In genomic region chr7:25782744-25783143, GRCm38 (mm10) we compare ENCODE assay signal across 11 mouse cellular contexts. TPM values are rescaled to one million over a fixed set of nuclear protein-coding genes. Genes with fewer than 3 reads are reported as not detected.
A peak's percentile ranks its signal among the peaks of the same experiment; 100 is the strongest.
DNase-seq lines count a peak whose midpoint lies in the region; ATAC-seq and TF ChIP-seq lines count a peak whose summit lies in the region.
"Had no signal": no experiment of that assay in that cellular context is flagged by ENCODE, and none has a peak within 500 bp of the region (broad histone marks: within the 10 kb centered on the region; RNA-seq: fewer than 3 reads in every experiment).

No protein-coding gene starts in this region.

- no peak for TF ChIP-seq CTCF in forebrain, postnatal 0 days (IDR thresholded peaks at IDR 0.05; ENCODE audit: low read depth)
- TF ChIP-seq CTCF in lung, embryonic 14.5 days (IDR thresholded peaks at IDR 0.05; ENCODE audit: low read depth): 0 out of 2 replicates have a peak, but pooled peaks have one; percentile 21
- no peak for TF ChIP-seq CTCF in lung, adult 2 months (IDR thresholded peaks at IDR 0.05; ENCODE audit: insufficient read depth, low read length)
- no peak for TF ChIP-seq CTCF in embryonic fibroblast, embryonic 13.5 days (IDR thresholded peaks at IDR 0.05; ENCODE audit: borderline replicate concordance, insufficient read depth, low read length)
- TF ChIP-seq CTCF in midbrain, postnatal 0 days (IDR thresholded peaks at IDR 0.05): no peak

- peak; percentile 40 for DNase-seq in forebrain, postnatal 0 days
- peak; percentile 30 for DNase-seq in lung, embryonic 14.5 days
- no peak for DNase-seq in lung, adult 2 months
- no peak for DNase-seq in midbrain, postnatal 0 days (ENCODE audit: low spot score)
- no peak for DNase-seq in hindbrain, embryonic 10.5 days (ENCODE audit: low spot score)
- DNase-seq: gastrocnemius, postnatal 10 days had no signal

- H3K9ac ChIP-seq in forebrain, postnatal 0 days: no peak overlapping the region
- H3K9ac ChIP-seq in forebrain, embryonic 13.5 days: no peak overlapping the region
- no peak overlapping the region for H3K9ac ChIP-seq in lung, embryonic 14.5 days
- H3K9ac ChIP-seq in midbrain, postnatal 0 days (replicated peaks; ENCODE audit: low read length, poor library complexity, severe bottlenecking): no peak overlapping the region
- H3K9ac ChIP-seq: hindbrain, embryonic 12.5 days; liver, embryonic 15.5 days had no signal

- H3K9me3 ChIP-seq in forebrain, postnatal 0 days (ENCODE audit: low read length): no peaks in the 10 kb centered on the region
- H3K9me3 ChIP-seq in forebrain, embryonic 13.5 days (replicated peaks): no peaks in the 10 kb centered on the region
- no peaks in the 10 kb centered on the region for H3K9me3 ChIP-seq in lung, embryonic 14.5 days (ENCODE audit: low read depth, low read length)
- no peaks in the 10 kb centered on the region for H3K9me3 ChIP-seq in midbrain, postnatal 0 days (ENCODE audit: low read length)
- H3K9me3 ChIP-seq in hindbrain, embryonic 10.5 days: no peaks in the 10 kb centered on the region
- H3K9me3 ChIP-seq: hindbrain, embryonic 12.5 days; liver, embryonic 15.5 days had no signal

- H3K36me3 ChIP-seq in forebrain, postnatal 0 days (ENCODE audit: insufficient read depth): no peaks in the 10 kb centered on the region
- H3K36me3 ChIP-seq in forebrain, embryonic 13.5 days (ENCODE audit: poor library complexity, severe bottlenecking): peaks cover 13% of the 10 kb centered on the region
- H3K36me3 ChIP-seq in lung, embryonic 14.5 days (ENCODE audit: insufficient read depth): peaks cover 7% of the 10 kb centered on the region; the same call in 1 of the 2 replicates
- H3K36me3 ChIP-seq in midbrain, postnatal 0 days (ENCODE audit: insufficient read depth, low read length): no peaks in the 10 kb centered on the region
- H3K36me3 ChIP-seq in hindbrain, embryonic 10.5 days: peaks cover 7% of the 10 kb centered on the region; the same call in 1 of the 2 replicates
- H3K36me3 ChIP-seq: hindbrain, embryonic 12.5 days; liver, embryonic 15.5 days had no signal

- no peak overlapping the region for H3K4me2 ChIP-seq in forebrain, postnatal 0 days (ENCODE audit: low read depth)
- H3K4me2 ChIP-seq in forebrain, embryonic 13.5 days: no peak overlapping the region
- H3K4me2 ChIP-seq in lung, embryonic 14.5 days: no peak overlapping the region
- no peak overlapping the region for H3K4me2 ChIP-seq in midbrain, postnatal 0 days (ENCODE audit: low read depth, low read length, poor library complexity, severe bottlenecking)
- H3K4me2 ChIP-seq: hindbrain, embryonic 12.5 days had no signal

- no peaks in the 10 kb centered on the region for H3K27me3 ChIP-seq in forebrain, postnatal 0 days (ENCODE audit: insufficient read depth, low read length)
- no peaks in the 10 kb centered on the region for H3K27me3 ChIP-seq in forebrain, embryonic 13.5 days
- H3K27me3 ChIP-seq in lung, embryonic 14.5 days (ENCODE audit: insufficient read depth, low read length): no peaks in the 10 kb centered on the region
- H3K27me3 ChIP-seq in midbrain, postnatal 0 days (ENCODE audit: insufficient read depth, low read length): no peaks in the 10 kb centered on the region
- H3K27me3 ChIP-seq in hindbrain, embryonic 10.5 days (ENCODE audit: insufficient read depth, poor library complexity, severe bottlenecking): peaks cover 9% of the 10 kb centered on the region; the same call in 1 of the 2 replicates
- H3K27me3 ChIP-seq: hindbrain, embryonic 12.5 days had no signal

- WGBS in forebrain, postnatal 0 days: 57% methylated on average over 6 of the region's 6 CpGs
- WGBS in forebrain, embryonic 13.5 days: 83% methylated on average over 6 of the region's 6 CpGs
- WGBS in lung, embryonic 14.5 days: 65% methylated on average over 6 of the region's 6 CpGs
- WGBS in lung, adult 2 months: 56% methylated on average over 6 of the region's 6 CpGs
- WGBS in midbrain, postnatal 0 days: 83% methylated on average over 6 of the region's 6 CpGs
- 89% methylated on average over 6 of the region's 6 CpGs for WGBS in hindbrain, embryonic 10.5 days

- H3K27ac ChIP-seq in forebrain, postnatal 0 days (ENCODE audit: low read depth, low read length): no peak overlapping the region
- no peak overlapping the region for H3K27ac ChIP-seq in forebrain, embryonic 13.5 days
- H3K27ac ChIP-seq in lung, embryonic 14.5 days (ENCODE audit: low read depth): peak overlapping the region; percentile 7; the same call in 1 of the 2 replicates
- peak overlapping the region; percentile 99 for H3K27ac ChIP-seq in embryonic fibroblast, embryonic 13.5 days (ENCODE audit: insufficient read depth, low read length)
- H3K27ac ChIP-seq in midbrain, postnatal 0 days (ENCODE audit: low read depth, low read length): no peak overlapping the region
- H3K27ac ChIP-seq in hindbrain, embryonic 10.5 days: no peak overlapping the region
- H3K27ac ChIP-seq: hindbrain, embryonic 12.5 days; liver, embryonic 15.5 days had no signal

- TF ChIP-seq POLR2A in lung, adult 2 months (IDR thresholded peaks at IDR 0.05; ENCODE audit: borderline replicate concordance, extremely low read depth, low read depth, low read length): no peak
- TF ChIP-seq POLR2A in embryonic fibroblast, embryonic 13.5 days (IDR thresholded peaks at IDR 0.05; ENCODE audit: low read depth, low read length): no peak

- no peak overlapping the region for H3K4me3 ChIP-seq in forebrain, postnatal 0 days (ENCODE audit: low read depth, low read length)
- no peak overlapping the region for H3K4me3 ChIP-seq in forebrain, embryonic 13.5 days
- H3K4me3 ChIP-seq in lung, embryonic 14.5 days (ENCODE audit: low read depth, low read length): no peak overlapping the region
- no peak overlapping the region for H3K4me3 ChIP-seq in lung, adult 2 months (replicated peaks; ENCODE audit: extremely low read depth, low read depth, low read length)
- peak overlapping the region; percentile 24 for H3K4me3 ChIP-seq in embryonic fibroblast, embryonic 13.5 days (ENCODE audit: insufficient read depth, low read length)
- no peak overlapping the region for H3K4me3 ChIP-seq in midbrain, postnatal 0 days (ENCODE audit: low read depth, low read length)
- no peak overlapping the region for H3K4me3 ChIP-seq in hindbrain, embryonic 10.5 days
- H3K4me3 ChIP-seq: hindbrain, embryonic 12.5 days; liver, embryonic 15.5 days had no signal

- no peak for ATAC-seq in forebrain, postnatal 0 days
- ATAC-seq in forebrain, embryonic 13.5 days: no peak
- no peak for ATAC-seq in lung, embryonic 14.5 days (ENCODE audit: insufficient read depth)
- 0 out of 2 replicates have a peak, but pooled peaks have one; percentile 12 for ATAC-seq in megakaryocyte-erythroid progenitor cell, adult 5-6 weeks (replicated peaks; ENCODE audit: low FRiP score, low TSS enrichment, poor library complexity, severe bottlenecking)
- no peak for ATAC-seq in midbrain, postnatal 0 days (ENCODE audit: low FRiP score)

- peaks cover 11% of the 10 kb centered on the region for H3K4me1 ChIP-seq in forebrain, postnatal 0 days (ENCODE audit: insufficient read depth)
- peaks cover 26% of the 10 kb centered on the region for H3K4me1 ChIP-seq in forebrain, embryonic 13.5 days
- peaks cover 10% of the 10 kb centered on the region; the same call in 1 of the 2 replicates for H3K4me1 ChIP-seq in lung, embryonic 14.5 days (ENCODE audit: insufficient read depth)
- peaks cover 11% of the 10 kb centered on the region for H3K4me1 ChIP-seq in lung, adult 2 months (ENCODE audit: control insufficient read depth, insufficient read depth, low read length)
- peaks cover 28% of the 10 kb centered on the region for H3K4me1 ChIP-seq in embryonic fibroblast, embryonic 13.5 days (ENCODE audit: control insufficient read depth, insufficient read depth, low read length)
- 0 out of 2 replicates have a peak, but pooled peaks cover 6% of the 10 kb centered on the region for H3K4me1 ChIP-seq in midbrain, postnatal 0 days (ENCODE audit: insufficient read depth, low read length)
- peaks cover 31% of the 10 kb centered on the region for H3K4me1 ChIP-seq in hindbrain, embryonic 10.5 days (replicated peaks)

RNA-seq across cellular contexts. Expression of gene Axl, which starts 5.8 kb away (rescaled TPM):
- 15.8 and 17.7 TPM in 2 replicates for total RNA-seq in forebrain, postnatal 0 days (2014; rRNA removed)
- 14.6 and 16.1 TPM in 2 replicates for polyA plus RNA-seq in forebrain, postnatal 0 days (2015; fragmentation: Nextera tagmentation; extraction: Ambion mirVana)
- 18.1 and 19.4 TPM in 2 replicates for polyA plus RNA-seq in forebrain, embryonic 13.5 days (2015; fragmentation: Nextera tagmentation; extraction: Ambion mirVana)
- 44.1 and 46.5 TPM in 2 replicates for polyA plus RNA-seq in lung, embryonic 14.5 days (2014; fragmentation: Nextera tagmentation; extraction: Ambion mirVana)
- 91.8 and 92.0 TPM in 2 replicates for polyA plus RNA-seq in lung, adult 2 months (2012; rRNA removed)
- 232 and 364 TPM in 2 replicates for polyA plus RNA-seq in embryonic fibroblast, embryonic 13.5 days (2011; ENCODE audit: insufficient read length, low read depth, missing spikeins)
- total RNA-seq in megakaryocyte-erythroid progenitor cell, adult 5-6 weeks (2014; fragmentation: Nextera tagmentation): 0.68 and 1.0 TPM in 2 replicates
- total RNA-seq in megakaryocyte-erythroid progenitor cell, adult 5-6 weeks (2017): 0.70 and 1.4 TPM in 2 replicates
- 22.2 and 28.1 TPM in 2 replicates for total RNA-seq in midbrain, postnatal 0 days (2014; rRNA removed)
- polyA plus RNA-seq in midbrain, postnatal 0 days (2015; fragmentation: Nextera tagmentation; extraction: Ambion mirVana): 16.5 and 20.7 TPM in 2 replicates
- polyA plus RNA-seq in hindbrain, embryonic 10.5 days (2016; fragmentation: Nextera tagmentation; extraction: Ambion mirVana): 15.0 and 18.4 TPM in 2 replicates

RNA-seq across cellular contexts. Expression of gene Hnrnpul1, which starts 28.2 kb away (rescaled TPM):
- 110 and 144 TPM in 2 replicates for total RNA-seq in forebrain, postnatal 0 days (2014; rRNA removed)
- polyA plus RNA-seq in forebrain, postnatal 0 days (2015; fragmentation: Nextera tagmentation; extraction: Ambion mirVana): 47.3 and 47.9 TPM in 2 replicates
- 60.8 and 65.0 TPM in 2 replicates for polyA plus RNA-seq in forebrain, embryonic 13.5 days (2015; fragmentation: Nextera tagmentation; extraction: Ambion mirVana)
- 80.3 and 82.0 TPM in 2 replicates for polyA plus RNA-seq in lung, embryonic 14.5 days (2014; fragmentation: Nextera tagmentation; extraction: Ambion mirVana)
- 43.8 and 49.9 TPM in 2 replicates for polyA plus RNA-seq in lung, adult 2 months (2012; rRNA removed)
- 125 and 155 TPM in 2 replicates for polyA plus RNA-seq in embryonic fibroblast, embryonic 13.5 days (2011; ENCODE audit: insufficient read length, low read depth, missing spikeins)
- 171 and 188 TPM in 2 replicates for total RNA-seq in megakaryocyte-erythroid progenitor cell, adult 5-6 weeks (2014; fragmentation: Nextera tagmentation)
- 139 and 159 TPM in 2 replicates for total RNA-seq in megakaryocyte-erythroid progenitor cell, adult 5-6 weeks (2017)
- total RNA-seq in midbrain, postnatal 0 days (2014; rRNA removed): 117 and 126 TPM in 2 replicates
- polyA plus RNA-seq in midbrain, postnatal 0 days (2015; fragmentation: Nextera tagmentation; extraction: Ambion mirVana): 41.8 and 47.8 TPM in 2 replicates
- polyA plus RNA-seq in hindbrain, embryonic 10.5 days (2016; fragmentation: Nextera tagmentation; extraction: Ambion mirVana): 60.5 and 61.6 TPM in 2 replicates

RNA-seq across cellular contexts. Expression of gene Cyp2s1, which starts 34.0 kb away (rescaled TPM):
- total RNA-seq in forebrain, postnatal 0 days (2014; rRNA removed): 1.2 and 2.0 TPM in 2 replicates
- polyA plus RNA-seq in forebrain, postnatal 0 days (2015; fragmentation: Nextera tagmentation; extraction: Ambion mirVana): 1.4 and 1.9 TPM in 2 replicates
- polyA plus RNA-seq in forebrain, embryonic 13.5 days (2015; fragmentation: Nextera tagmentation; extraction: Ambion mirVana): 0.49 and 0.78 TPM in 2 replicates
- polyA plus RNA-seq in lung, embryonic 14.5 days (2014; fragmentation: Nextera tagmentation; extraction: Ambion mirVana): 3.2 and 3.8 TPM in 2 replicates
- polyA plus RNA-seq in lung, adult 2 months (2012; rRNA removed): 116 and 135 TPM in 2 replicates
- 0.23 TPM in 1 of 2 replicates, not detected in the other for polyA plus RNA-seq in embryonic fibroblast, embryonic 13.5 days (2011; ENCODE audit: insufficient read length, low read depth, missing spikeins)
- not detected in 2 replicates for total RNA-seq in megakaryocyte-erythroid progenitor cell, adult 5-6 weeks (2014; fragmentation: Nextera tagmentation)
- total RNA-seq in megakaryocyte-erythroid progenitor cell, adult 5-6 weeks (2017): not detected in 2 replicates
- 3.0 and 4.8 TPM in 2 replicates for total RNA-seq in midbrain, postnatal 0 days (2014; rRNA removed)
- 2.5 and 3.4 TPM in 2 replicates for polyA plus RNA-seq in midbrain, postnatal 0 days (2015; fragmentation: Nextera tagmentation; extraction: Ambion mirVana)
- 0.44 and 0.46 TPM in 2 replicates for polyA plus RNA-seq in hindbrain, embryonic 10.5 days (2016; fragmentation: Nextera tagmentation; extraction: Ambion mirVana)

Comparison
In these comparisons a context has a peak if more than half of its experiments do, and no peak if none do; other contexts are left out.
1. DNase-seq: peak in forebrain, postnatal 0 days (single experiment) and lung, embryonic 14.5 days (single experiment); none in lung, adult 2 months (single experiment), midbrain, postnatal 0 days (single experiment) and hindbrain, embryonic 10.5 days (single experiment).
2. RNA of gene Cyp2s1, which starts 34.0 kb away (polyA plus RNA-seq): 116 to 135 TPM in lung, adult 2 months; 3.2 to 3.8 TPM in lung, embryonic 14.5 days, 2.5 to 3.4 TPM in midbrain, postnatal 0 days, 1.4 to 1.9 TPM in forebrain, postnatal 0 days, 0.49 to 0.78 TPM in forebrain, embryonic 13.5 days, 0.44 to 0.46 TPM in hindbrain, embryonic 10.5 days and 0.23 TPM in embryonic fibroblast, embryonic 13.5 days; every median in the first group is over 10 times any median in the second.
3. H3K27ac ChIP-seq: peak in lung, embryonic 14.5 days (single experiment) and embryonic fibroblast, embryonic 13.5 days (single experiment); none in forebrain, postnatal 0 days (single experiment), forebrain, embryonic 13.5 days (single experiment), midbrain, postnatal 0 days (single experiment) and hindbrain, embryonic 10.5 days (single experiment).